ENCODE assay signal across 19 mouse cellular contexts in genomic region chr1:181519137-181519536, GRCm38 (mm10). TPM values are rescaled to one million over a fixed set of nuclear protein-coding genes. Genes with fewer than 3 reads are reported as not detected.
DNase-seq lines count a peak whose midpoint lies in the region; ATAC-seq and TF ChIP-seq lines count a peak whose summit lies in the region.
"Had no signal": no experiment of that assay in that cellular context is flagged by ENCODE, and none has a peak within 500 bp of the region (broad histone marks: within the 10 kb centered on the region; RNA-seq: fewer than 3 reads in every experiment).

No protein-coding gene starts in this region.

- H3K27me3 ChIP-seq in Patski: no peaks in the 10 kb centered on the region
- H3K27me3 ChIP-seq: embryonic facial prominence, embryonic 15.5 days; forebrain, embryonic 13.5 days; neural tube, embryonic 13.5 days; stomach, embryonic 15.5 days had no signal

- in situ Hi-C loops in Patski (cut with MboI; ENCODE audit: low pct_unique_long_range_greater_than_20kb): no loop called here

- no peak overlapping the region for H3K4me3 ChIP-seq in layer of hippocampus, adult 2 months
- H3K4me3 ChIP-seq: embryonic facial prominence, embryonic 15.5 days; forebrain, embryonic 13.5 days; neural tube, embryonic 13.5 days; stomach, embryonic 15.5 days had no signal

- CTCF ChIA-PET in Patski (lab: Charles Lee): interaction anchor here (0.6 kb wide), 1 partner anchor 1096 kb away, joined by 3 read pairs; no protein-coding TSS in a partner anchor

- ATAC-seq in Patski: no peak
- ATAC-seq: forebrain, embryonic 13.5 days had no signal

- POLR2A ChIA-PET in Patski (lab: Charles Lee): no interaction called here

- H3K27ac ChIP-seq in layer of hippocampus, adult 2 months: no peak overlapping the region
- H3K27ac ChIP-seq: embryonic facial prominence, embryonic 15.5 days; forebrain, embryonic 13.5 days; hindbrain, embryonic 14.5 days; neural tube, embryonic 13.5 days; stomach, embryonic 15.5 days had no signal

- TF ChIP-seq CTCF in layer of hippocampus, adult 2 months (conservative IDR thresholded peaks at IDR 0.05): peak; percentile 58
- TF ChIP-seq CTCF in Patski (IDR thresholded peaks at IDR 0.05): peak; percentile 55

- DNase-seq in adrenal gland, postnatal 14 days: peak; percentile 26
- no peak for DNase-seq in adrenal gland, adult 2 months
- no peak for DNase-seq in layer of hippocampus, adult 2 months (ENCODE audit: low spot score in 2 of 2)
- DNase-seq in layer of hippocampus, postnatal 10 days (ENCODE audit: low spot score in 2 of 2): no peak
- DNase-seq in 416B (ENCODE audit: low read depth) (peak; percentile 10), Patski (ENCODE audit: low read depth, low spot score) (no peak)
- DNase-seq in embryo, embryonic 10 days (ENCODE audit: low spot score): no peak
- DNase-seq in frontal cortex, adult 2 months (ENCODE audit: extremely low spot score in 1 of 2, low spot score in 1 of 2): no peak
- DNase-seq: adrenal gland, postnatal 10 days; gastrocnemius, postnatal 14 days; kidney, adult 8-10 months; right cerebral cortex, postnatal 4 days had no signal

RNA-seq across cellular contexts. Expression of gene Ccdc121, which starts 7.9 kb away (rescaled TPM):
- not detected in 2 replicates for total RNA-seq in adrenal gland, postnatal 14 days (2021)
- total RNA-seq in adrenal gland, adult 2 months (2021): not detected
- polyA plus RNA-seq in adrenal gland, adult 2 months (2012; rRNA removed): not detected in 2 replicates
- total RNA-seq in layer of hippocampus, adult 2 months (2021): under 1 TPM; 0.20 to 0.72 TPM
- total RNA-seq in layer of hippocampus, postnatal 10 days (2021): under 1 TPM; 0.32 to 0.47 TPM
- not detected for polyA plus RNA-seq in Patski (2021)
- polyA plus RNA-seq in frontal cortex, adult 2 months (2012; rRNA removed): 0.42 and 0.46 TPM in 2 replicates
- total RNA-seq: adrenal gland, postnatal 10 days; gastrocnemius, postnatal 14 days; megakaryocyte progenitor cell, adult 5-6 weeks had no signal
- polyA plus RNA-seq: forebrain, embryonic 13.5 days; liver, embryonic 16.5 days; neural tube, embryonic 13.5 days; stomach, embryonic 15.5 days had no signal

RNA-seq across cellular contexts. Expression of gene Dnah14, which starts 57.2 kb away (rescaled TPM):
- 0.30 and 0.75 TPM in 2 replicates for total RNA-seq in adrenal gland, postnatal 14 days (2021)
- under 1 TPM; 0.03 to 0.14 TPM for total RNA-seq in adrenal gland, adult 2 months (2021)
- polyA plus RNA-seq in adrenal gland, adult 2 months (2012; rRNA removed): not detected in 2 replicates
- under 1 TPM; 0.76 to 0.82 TPM for total RNA-seq in layer of hippocampus, adult 2 months (2021)
- total RNA-seq in layer of hippocampus, postnatal 10 days (2021): 1 to 10 TPM in 1 of 2 experiments, under 1 TPM in 1; 0.98 to 2.4 TPM
- polyA plus RNA-seq in Patski (2021): 0.40 TPM
- 1.3 and 2.6 TPM in 2 replicates for polyA plus RNA-seq in frontal cortex, adult 2 months (2012; rRNA removed)

Comparison
In these comparisons a context has a peak if more than half of its experiments do, and no peak if none do; other contexts are left out.
1. DNase-seq: peak in adrenal gland, postnatal 14 days (single experiment) and 416B (single experiment); none in adrenal gland, adult 2 months (single experiment), layer of hippocampus, adult 2 months (0 of 2), layer of hippocampus, postnatal 10 days (0 of 2), Patski (single experiment), embryo, embryonic 10 days (single experiment) and frontal cortex, adult 2 months (0 of 2).